Mouse (Mus musculus) olfactory bulb, adult 2 months (tissue): Measurements from ENCODE around the gene Htra1.

Source experiments
- CTCF ChIP-seq: fragments of 200-500 bp; IDR thresholded peaks from 2 replicates; pipeline ENCODE4 v1.5.1; 2012; ENCODE audit warnings: low read depth, mild to moderate bottlenecking, low read length, moderate library complexity; ENCODE audit not compliant: insufficient read depth
- POLR2A ChIP-seq: fragments of 200-500 bp; IDR thresholded peaks from 2 replicates; pipeline ENCODE4 v1.6.1; 2012; ENCODE audit warnings: mild to moderate bottlenecking, low read depth, low read length, moderate library complexity; ENCODE audit not compliant: insufficient read depth

- TF ChIP-seq CTCF (no peak), POLR2A (no peak)
These were observed 45.0 kb upstream of the Htra1 start for GRCm38 (mm10) chr7:130890871-130891270.
